Mouse (Mus musculus): ENCODE measurements around the gene Scg5.

The Scg5 gene

GRCm38 (mm10) chr2:113828943-113829882, at the start of gene Scg5:
Gene Scg5 (minus strand): TSS chr2:113829121.
- peak; percentile 87 for DNase-seq (ENCODE audit: low spot score)

GRCm38 (mm10) chr2:113870115-113870514, 41.2 kb upstream of the Scg5 start:
- DNase-seq (ENCODE audit: low spot score), result no peak

GRCm38 (mm10) chr2:113868404-113868803, 39.5 kb upstream of the Scg5 start:
- no peak for DNase-seq (ENCODE audit: low spot score)

GRCm38 (mm10) chr2:113866155-113866554, 37.2 kb upstream of the Scg5 start:
- DNase-seq (ENCODE audit: low spot score), result peak; percentile 70

- no peak for DNase-seq (ENCODE audit: low spot score)
Measured at GRCm38 (mm10) chr2:113849141-113849540, 20.2 kb upstream of the Scg5 start.

- DNase-seq (ENCODE audit: low spot score), result peak; percentile 98
Measured at GRCm38 (mm10) chr2:113848245-113849121, 19.6 kb upstream of the Scg5 start, which contains the start of gene Arhgap11a. Gene Arhgap11a (minus strand): TSS chr2:113848661.

DNA sequence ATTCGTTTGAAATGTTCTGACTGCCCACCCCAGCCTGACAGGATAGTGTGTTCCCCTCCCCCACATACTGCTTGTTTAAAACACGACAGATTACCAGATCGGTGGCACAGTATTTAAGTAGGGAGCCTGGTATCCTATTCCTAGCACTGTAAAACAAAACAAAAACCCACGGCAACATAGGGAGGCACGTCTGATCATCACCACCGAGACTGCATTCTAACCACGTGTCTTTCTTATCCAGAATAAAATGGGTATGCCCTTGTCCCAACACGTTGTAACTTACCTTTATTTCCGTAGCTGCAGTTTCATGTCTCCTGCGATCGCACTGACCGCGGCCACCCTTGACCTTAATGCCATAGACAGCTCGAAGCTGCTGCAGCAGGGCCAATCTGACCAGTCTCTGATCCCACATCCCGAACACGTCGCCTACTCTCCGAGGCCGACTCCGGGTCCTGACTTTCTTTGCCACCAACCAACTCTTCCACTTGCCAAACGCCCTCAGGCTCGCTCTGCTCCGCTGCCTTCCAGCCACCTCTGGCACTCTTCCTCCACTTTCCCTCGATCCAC, 18.8 kb upstream of the Scg5 start:
- DNase-seq (ENCODE audit: low spot score), result no peak

- DNase-seq (ENCODE audit: low spot score), result no peak
Measured at GRCm38 (mm10) chr2:113845081-113845480, 16.2 kb upstream of the Scg5 start.

GRCm38 (mm10) chr2:113841656-113842437, 12.9 kb upstream of the Scg5 start:
- DNase-seq (ENCODE audit: low spot score), result no peak

GRCm38 (mm10) chr2:113839488-113839887, 10.6 kb upstream of the Scg5 start:
- no peak for DNase-seq (ENCODE audit: low spot score)

DNA sequence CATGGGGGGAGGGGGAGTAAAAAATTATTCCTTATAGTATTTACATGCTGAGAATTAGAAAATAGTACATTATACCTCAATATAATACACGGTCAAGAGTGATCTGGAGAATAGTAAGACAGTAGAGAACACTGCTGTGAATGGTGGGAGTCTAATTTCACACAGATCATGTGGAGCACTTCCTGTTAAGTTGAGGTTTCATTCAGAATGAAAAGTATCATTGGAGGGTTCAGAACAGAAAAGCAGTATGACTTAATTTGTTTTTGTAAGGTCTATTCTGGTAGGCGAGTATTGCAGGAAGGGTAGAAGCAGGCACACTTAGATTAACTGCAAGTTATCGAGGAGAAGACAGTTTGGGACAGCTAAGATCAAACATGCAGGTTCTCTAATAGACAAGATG, 6.3 kb upstream of the Scg5 start:
- DNase-seq (ENCODE audit: low spot score), result no peak

- peak; percentile 24 for DNase-seq (ENCODE audit: low spot score)
Measured at GRCm38 (mm10) chr2:113828086-113828942, 607 bp downstream of the Scg5 start.

DNA sequence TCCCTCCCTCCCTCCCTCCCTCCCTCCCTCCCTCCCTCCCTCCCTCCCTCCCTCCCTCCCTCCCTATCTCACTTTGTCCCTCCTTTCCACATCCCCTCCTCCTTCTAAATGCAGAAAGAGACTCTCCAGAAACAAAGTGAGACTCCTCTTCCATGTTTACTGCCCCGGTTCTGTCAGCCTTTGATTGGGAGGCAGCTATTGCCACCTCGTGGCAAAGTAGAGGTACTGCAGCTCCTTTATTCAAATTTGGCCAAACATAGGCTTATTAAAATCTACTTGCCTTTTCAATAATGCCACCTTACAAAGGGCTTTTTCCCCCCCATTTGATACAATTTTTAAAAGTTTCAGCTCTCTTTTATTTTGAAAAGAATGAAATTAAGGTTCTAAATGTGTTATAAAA, 5.0 kb downstream of the Scg5 start:
- peak; percentile 83 for DNase-seq (ENCODE audit: low spot score)

DNA sequence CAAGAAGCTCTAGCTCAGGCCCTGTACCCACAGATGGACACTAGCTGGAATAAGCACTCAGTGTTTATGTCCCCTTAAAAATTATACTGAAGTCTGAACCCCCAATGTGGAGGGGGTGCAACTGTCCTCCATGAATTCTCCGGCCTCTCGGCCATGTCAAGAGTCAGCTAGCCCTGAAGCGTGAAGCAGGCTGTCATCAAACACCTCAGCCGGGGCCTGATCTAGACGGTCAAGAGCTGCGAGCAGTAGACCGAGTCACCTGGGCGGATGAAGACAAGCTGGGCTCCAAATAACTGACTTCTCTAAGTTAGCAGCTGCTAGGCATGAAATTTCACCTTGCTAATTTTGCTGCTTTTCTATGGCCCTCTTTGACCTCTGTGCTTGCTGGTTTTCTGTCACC, 6.6 kb downstream of the Scg5 start:
- DNase-seq (ENCODE audit: low spot score), result no peak

DNA sequence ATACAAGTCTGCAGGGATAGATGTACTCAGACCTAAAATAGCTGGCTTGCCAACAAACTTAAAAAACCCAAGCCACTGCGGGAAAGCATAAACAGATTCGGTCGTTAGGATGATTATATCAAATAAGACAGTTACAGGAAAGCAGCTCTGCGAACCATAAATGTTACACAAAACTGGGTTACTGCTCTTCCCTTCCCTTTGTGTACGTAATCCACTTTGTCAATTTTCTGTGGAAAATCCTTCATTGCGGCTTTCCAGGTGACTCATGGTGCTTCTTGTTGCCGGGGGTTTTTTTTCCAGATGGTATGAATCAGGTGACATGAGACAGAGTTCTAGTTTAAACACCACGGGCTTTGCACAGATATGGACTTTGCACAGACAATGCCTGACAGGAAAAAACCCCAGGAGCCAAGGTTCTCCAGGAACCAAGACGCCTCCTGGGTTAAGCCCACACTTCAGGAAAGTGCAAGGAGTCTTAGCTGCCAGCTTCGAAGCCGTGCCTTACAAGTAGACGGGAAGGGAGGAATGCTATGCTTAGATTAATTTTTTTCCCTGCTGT, 7.7 kb downstream of the Scg5 start:
- peak; percentile 24 for DNase-seq (ENCODE audit: low spot score)

DNA sequence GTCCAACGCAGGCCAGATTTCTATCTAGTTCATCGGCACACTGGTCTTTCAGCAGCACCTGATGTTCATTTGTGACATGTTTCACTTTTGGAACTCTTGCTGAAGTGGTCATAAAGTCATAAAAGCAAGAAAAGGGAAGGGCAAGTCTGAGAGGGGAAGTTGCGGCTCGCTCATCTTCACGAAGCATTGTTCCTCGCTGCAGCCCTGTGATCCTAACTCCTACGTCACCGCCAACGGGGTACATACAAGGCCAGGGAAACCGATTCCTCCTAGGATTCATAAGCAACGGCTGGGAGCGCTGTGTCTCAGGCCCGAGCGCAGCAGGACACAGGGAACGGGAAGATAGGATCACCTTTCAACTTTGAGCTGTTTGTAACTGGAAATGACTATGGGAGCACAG, 8.8 kb downstream of the Scg5 start:
- no peak for DNase-seq (ENCODE audit: low spot score)

DNA sequence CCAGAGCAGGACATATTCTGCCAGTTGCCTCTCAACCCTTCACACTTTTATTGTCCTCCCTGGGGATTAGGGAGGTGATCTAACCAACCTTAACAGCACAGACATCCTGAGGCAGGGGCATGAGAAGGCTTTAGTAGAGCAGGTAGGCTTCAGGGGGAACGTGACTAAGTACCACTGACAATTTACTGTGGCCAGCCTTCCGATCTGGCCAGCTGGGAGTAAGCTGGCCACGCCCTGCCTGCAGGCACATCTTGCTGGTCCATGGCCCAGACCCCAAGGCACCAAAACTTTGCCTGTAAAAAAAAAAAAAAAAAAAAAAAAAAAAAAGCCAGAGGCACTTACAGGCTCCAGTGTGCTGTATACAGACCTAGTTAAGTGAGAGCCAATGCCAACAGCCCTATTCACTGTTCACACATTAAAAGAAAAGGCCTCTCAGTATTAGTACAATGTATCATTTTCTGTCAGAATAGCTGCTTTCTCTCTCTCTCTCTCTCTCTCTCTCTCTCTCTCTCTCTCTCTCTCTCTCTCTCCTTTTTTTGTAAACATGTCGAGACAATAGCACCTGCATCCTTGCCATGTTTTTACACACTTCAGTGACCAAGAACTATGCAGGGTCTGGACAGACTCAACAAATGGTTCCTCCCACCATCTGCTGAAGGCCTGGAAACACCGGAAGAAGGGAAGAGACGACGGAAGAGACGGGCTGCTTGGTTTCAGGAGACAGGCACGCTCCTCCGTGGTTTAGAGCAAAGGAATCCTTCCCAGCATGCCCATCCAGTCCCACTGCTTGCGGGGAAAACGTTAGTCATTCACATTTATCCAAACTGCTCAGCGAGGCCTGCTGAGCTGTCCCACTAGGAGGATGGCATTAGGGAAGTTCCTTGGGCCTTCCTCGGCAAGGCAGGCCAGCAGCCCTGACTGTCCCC, 11.0 kb downstream of the Scg5 start:
- peak; percentile 29 for DNase-seq (ENCODE audit: low spot score)

GRCm38 (mm10) chr2:113807640-113808039, 21.3 kb downstream of the Scg5 start:
- peak; percentile 82 for DNase-seq (ENCODE audit: low spot score)
